Mouse (Mus musculus): ENCODE results near the gene Stx17. TPM values are rescaled to one million over a fixed set of nuclear protein-coding genes. Genes with fewer than 3 reads are reported as not detected.

Stx17 gene
- polyA plus RNA-seq, 1 experiment from 2014 or later, result 32.1 TPM

- H3K4me3 ChIP-seq (ENCODE audit: low read depth, low read length), result no peak overlapping the region
- no peak for ATAC-seq (replicated peaks; ENCODE audit: insufficient number of reproducible peaks, low FRiP score, low TSS enrichment, low read depth)
- no peaks in the 10 kb centered on the region for H3K4me1 ChIP-seq (ENCODE audit: control insufficient read depth, insufficient read depth, low read length)
- H3K27me3 ChIP-seq (ENCODE audit: control insufficient read depth, insufficient read depth, low read length), result no peaks in the 10 kb centered on the region
- WGBS, result 86% methylated on average over 5 of the region's 5 CpGs
- H3K36me3 ChIP-seq (replicated peaks; ENCODE audit: control insufficient read depth, insufficient read depth, low read depth, low read length), result no peaks in the 10 kb centered on the region
- H3K27ac ChIP-seq (replicated peaks; ENCODE audit: low read depth, low read length), result no peak overlapping the region
- no peaks in the 10 kb centered on the region for H3K9me3 ChIP-seq (replicated peaks; ENCODE audit: control insufficient read depth, low read length)
- no peak overlapping the region for H3K4me2 ChIP-seq (ENCODE audit: low read depth, low read length)
- no peak overlapping the region for H3K9ac ChIP-seq (replicated peaks; ENCODE audit: low read length)
- DNase-seq (ENCODE audit: low spot score), result no peak
Measured at GRCm38 (mm10) chr4:48163851-48164250, 39.1 kb downstream of the Stx17 start.

GRCm38 (mm10) chr4:48175666-48176065 lies 51.0 kb downstream of the Stx17 start:
- no peak overlapping the region for H3K9ac ChIP-seq (replicated peaks; ENCODE audit: low read length)
- H3K27ac ChIP-seq (replicated peaks; ENCODE audit: low read depth, low read length), result no peak overlapping the region
- DNase-seq (ENCODE audit: low spot score) (no peak), ATAC-seq (replicated peaks; ENCODE audit: insufficient number of reproducible peaks, low FRiP score, low TSS enrichment, low read depth) (no peak)
- no peaks in the 10 kb centered on the region for H3K9me3 ChIP-seq (replicated peaks; ENCODE audit: control insufficient read depth, low read length)
- no peak overlapping the region for H3K4me3 ChIP-seq (ENCODE audit: low read depth, low read length)
- no peak overlapping the region for H3K4me2 ChIP-seq (ENCODE audit: low read depth, low read length)
- 92% methylated on average over 3 of the region's 3 CpGs for WGBS
- H3K36me3 ChIP-seq (replicated peaks; ENCODE audit: control insufficient read depth, insufficient read depth, low read depth, low read length), result no peaks in the 10 kb centered on the region
- H3K4me1 ChIP-seq (ENCODE audit: control insufficient read depth, insufficient read depth, low read length), result no peaks in the 10 kb centered on the region
- no peaks in the 10 kb centered on the region for H3K27me3 ChIP-seq (ENCODE audit: control insufficient read depth, insufficient read depth, low read length)

- H3K36me3 ChIP-seq (replicated peaks; ENCODE audit: control insufficient read depth, insufficient read depth, low read depth, low read length), result no peaks in the 10 kb centered on the region
Measured at GRCm38 (mm10) chr4:48180922-48181321, 56.2 kb downstream of the Stx17 start.

GRCm38 (mm10) chr4:48181366-48181765 lies 56.7 kb downstream of the Stx17 start:
- 78% methylated on average over 6 of the region's 6 CpGs for WGBS
- ATAC-seq (replicated peaks; ENCODE audit: insufficient number of reproducible peaks, low FRiP score, low TSS enrichment, low read depth) (no peak), DNase-seq (ENCODE audit: low spot score) (no peak)
- Histone ChIP-seq H3K4me1 (ENCODE audit: control insufficient read depth, insufficient read depth, low read length) (no peaks in the 10 kb centered on the region), H3K4me2 (ENCODE audit: low read depth, low read length) (no peak overlapping the region), H3K9ac (replicated peaks; ENCODE audit: low read length) (no peak overlapping the region), H3K36me3 (replicated peaks; ENCODE audit: control insufficient read depth, insufficient read depth, low read depth, low read length) (no peaks in the 10 kb centered on the region), H3K27me3 (ENCODE audit: control insufficient read depth, insufficient read depth, low read length) (no peaks in the 10 kb centered on the region), H3K9me3 (replicated peaks; ENCODE audit: control insufficient read depth, low read length) (no peaks in the 10 kb centered on the region), H3K4me3 (ENCODE audit: low read depth, low read length) (no peak overlapping the region), H3K27ac (replicated peaks; ENCODE audit: low read depth, low read length) (no peak overlapping the region)

More at GRCm38 (mm10) chr4:48180922-48181321, 56.2 kb downstream of the Stx17 start:
- ATAC-seq (replicated peaks; ENCODE audit: insufficient number of reproducible peaks, low FRiP score, low TSS enrichment, low read depth) (no peak), DNase-seq (ENCODE audit: low spot score) (no peak)
- WGBS, result 13% methylated on average over 2 of the region's 2 CpGs
- H3K4me3 ChIP-seq (ENCODE audit: low read depth, low read length), result no peak overlapping the region
- H3K27me3 ChIP-seq (ENCODE audit: control insufficient read depth, insufficient read depth, low read length), result no peaks in the 10 kb centered on the region
- H3K4me1 ChIP-seq (ENCODE audit: control insufficient read depth, insufficient read depth, low read length), result no peaks in the 10 kb centered on the region
- no peak overlapping the region for H3K27ac ChIP-seq (replicated peaks; ENCODE audit: low read depth, low read length)
- H3K4me2 ChIP-seq (ENCODE audit: low read depth, low read length), result no peak overlapping the region
- H3K9ac ChIP-seq (replicated peaks; ENCODE audit: low read length), result no peak overlapping the region
- H3K9me3 ChIP-seq (replicated peaks; ENCODE audit: control insufficient read depth, low read length), result no peaks in the 10 kb centered on the region

- no peaks in the 10 kb centered on the region for H3K4me1 ChIP-seq (ENCODE audit: control insufficient read depth, insufficient read depth, low read length)
- H3K27me3 ChIP-seq (ENCODE audit: control insufficient read depth, insufficient read depth, low read length), result no peaks in the 10 kb centered on the region
- no peak overlapping the region for H3K4me2 ChIP-seq (ENCODE audit: low read depth, low read length)
- H3K4me3 ChIP-seq (ENCODE audit: low read depth, low read length), result no peak overlapping the region
- no peaks in the 10 kb centered on the region for H3K9me3 ChIP-seq (replicated peaks; ENCODE audit: control insufficient read depth, low read length)
- no peaks in the 10 kb centered on the region for H3K36me3 ChIP-seq (replicated peaks; ENCODE audit: control insufficient read depth, insufficient read depth, low read depth, low read length)
- WGBS, result 87% methylated on average over 8 of the region's 8 CpGs
- DNase-seq (ENCODE audit: low spot score), result no peak
- H3K27ac ChIP-seq (replicated peaks; ENCODE audit: low read depth, low read length), result no peak overlapping the region
- no peak overlapping the region for H3K9ac ChIP-seq (replicated peaks; ENCODE audit: low read length)
- ATAC-seq (replicated peaks; ENCODE audit: insufficient number of reproducible peaks, low FRiP score, low TSS enrichment, low read depth), result no peak
Measured at GRCm38 (mm10) chr4:48182115-48182806, 57.5 kb downstream of the Stx17 start.

GRCm38 (mm10) chr4:48197925-48198324 lies 73.2 kb downstream of the Stx17 start:
- H3K9me3 ChIP-seq (replicated peaks; ENCODE audit: control insufficient read depth, low read length), result no peaks in the 10 kb centered on the region
- H3K4me2 ChIP-seq (ENCODE audit: low read depth, low read length), result no peak overlapping the region
- H3K27ac ChIP-seq (replicated peaks; ENCODE audit: low read depth, low read length), result no peak overlapping the region
- H3K4me3 ChIP-seq (ENCODE audit: low read depth, low read length), result no peak overlapping the region
- 83% methylated on average over 3 of the region's 3 CpGs for WGBS
- H3K36me3 ChIP-seq (replicated peaks; ENCODE audit: control insufficient read depth, insufficient read depth, low read depth, low read length), result no peaks in the 10 kb centered on the region; the same call in 1 of the 2 replicates
- no peaks in the 10 kb centered on the region for H3K27me3 ChIP-seq (ENCODE audit: control insufficient read depth, insufficient read depth, low read length)
- ATAC-seq (replicated peaks; ENCODE audit: insufficient number of reproducible peaks, low FRiP score, low TSS enrichment, low read depth) (no peak), DNase-seq (ENCODE audit: low spot score) (no peak)
- no peak overlapping the region for H3K9ac ChIP-seq (replicated peaks; ENCODE audit: low read length)
- no peaks in the 10 kb centered on the region for H3K4me1 ChIP-seq (ENCODE audit: control insufficient read depth, insufficient read depth, low read length)

- no peaks in the 10 kb centered on the region for H3K9me3 ChIP-seq (replicated peaks; ENCODE audit: control insufficient read depth, low read length)
- DNase-seq (ENCODE audit: low spot score), result no peak
- no peaks in the 10 kb centered on the region for H3K4me1 ChIP-seq (ENCODE audit: control insufficient read depth, insufficient read depth, low read length)
- H3K27me3 ChIP-seq (ENCODE audit: control insufficient read depth, insufficient read depth, low read length), result no peaks in the 10 kb centered on the region
- H3K4me2 ChIP-seq (ENCODE audit: low read depth, low read length), result no peak overlapping the region
- 90% methylated on average over 8 of the region's 8 CpGs for WGBS
- H3K36me3 ChIP-seq (replicated peaks; ENCODE audit: control insufficient read depth, insufficient read depth, low read depth, low read length), result no peaks in the 10 kb centered on the region; the same call in 1 of the 2 replicates
- no peak overlapping the region for H3K4me3 ChIP-seq (ENCODE audit: low read depth, low read length)
- no peak overlapping the region for H3K9ac ChIP-seq (replicated peaks; ENCODE audit: low read length)
- ATAC-seq (replicated peaks; ENCODE audit: insufficient number of reproducible peaks, low FRiP score, low TSS enrichment, low read depth), result no peak
- H3K27ac ChIP-seq (replicated peaks; ENCODE audit: low read depth, low read length), result no peak overlapping the region
Measured at GRCm38 (mm10) chr4:48198447-48198846, 73.7 kb downstream of the Stx17 start.

GRCm38 (mm10) chr4:48203564-48203963 lies 78.8 kb downstream of the Stx17 start:
- H3K4me2 ChIP-seq (ENCODE audit: low read depth, low read length), result no peak overlapping the region
- no peaks in the 10 kb centered on the region for H3K4me1 ChIP-seq (ENCODE audit: control insufficient read depth, insufficient read depth, low read length)
- 88% methylated on average over 4 of the region's 4 CpGs for whole genome bisulfite sequencing
- no peaks in the 10 kb centered on the region; the same call in 1 of the 2 replicates for H3K36me3 ChIP-seq (replicated peaks; ENCODE audit: control insufficient read depth, insufficient read depth, low read depth, low read length)
- no peak for ATAC-seq (replicated peaks; ENCODE audit: insufficient number of reproducible peaks, low FRiP score, low TSS enrichment, low read depth)
- H3K27me3 ChIP-seq (ENCODE audit: control insufficient read depth, insufficient read depth, low read length), result no peaks in the 10 kb centered on the region
- H3K9me3 ChIP-seq (replicated peaks; ENCODE audit: control insufficient read depth, low read length), result no peaks in the 10 kb centered on the region
- DNase-seq (ENCODE audit: low spot score), result no peak
- no peak overlapping the region for H3K27ac ChIP-seq (replicated peaks; ENCODE audit: low read depth, low read length)
- no peak overlapping the region for H3K4me3 ChIP-seq (ENCODE audit: low read depth, low read length)
- no peak overlapping the region for H3K9ac ChIP-seq (replicated peaks; ENCODE audit: low read length)

Data from embryonic facial prominence, embryonic 11.5 days (tissue).